Mouse (Mus musculus) forebrain, embryonic 12.5 days (tissue): ENCODE results near the gene Gda. TPM values are rescaled to one million over a fixed set of nuclear protein-coding genes. Genes with fewer than 3 reads are reported as not detected.

Source experiments
- ATAC-seq: fragments of 200-750 bp; cut with Nextera tagmentation; 2 replicates; pipeline ENCODE4 v1.8.0; 2017; ENCODE audit warnings: moderate TSS enrichment; ENCODE audit not compliant: low FRiP score
- H3K27ac ChIP-seq: fragments of 300-500 bp; sonication (generic); 2 replicates; pipeline ENCODE4 v1.5.1; 2016; ENCODE audit warnings: mild to moderate bottlenecking
- H3K27me3 ChIP-seq: fragments of 300-500 bp; sonication (generic); 2 replicates; pipeline ENCODE4 v1.6.1; 2016; ENCODE audit warnings: mild to moderate bottlenecking
- H3K36me3 ChIP-seq: fragments of 300-500 bp; sonication (generic); replicated peaks from 2 replicates; pipeline ENCODE4 v1.6.1; 2016; ENCODE audit warnings: mild to moderate bottlenecking
- H3K4me1 ChIP-seq: fragments of 300-500 bp; sonication (generic); 2 replicates; pipeline ENCODE4 v1.6.1; 2016
- H3K4me2 ChIP-seq: fragments of 300-500 bp; sonication (generic); 2 replicates; pipeline ENCODE4 v1.6.1; 2016; ENCODE audit warnings: mild to moderate bottlenecking, moderate library complexity
- H3K4me3 ChIP-seq: fragments of 300-500 bp; sonication (generic); replicated peaks from 2 replicates; pipeline ENCODE4 v1.5.1; 2016; ENCODE audit warnings: mild to moderate bottlenecking
- H3K9ac ChIP-seq: fragments of 300-500 bp; sonication (generic); 2 replicates; pipeline ENCODE4 v1.6.1; 2016; ENCODE audit warnings: mild to moderate bottlenecking
- H3K9me3 ChIP-seq: fragments of 300-500 bp; sonication (generic); 2 replicates; pipeline ENCODE4 v1.6.1; 2016
- WGBS: fragments of 180-500 bp; shearing (Covaris S2); methylation state at CpG from one replicate; pipeline ENCODE4 v1.1.7; 2016; 5-methylcytosine and 5-hydroxymethylcytosine counted together
- polyA plus RNA-seq: library from polyadenylated mRNA; unstranded; fragments of >200 nt; fragmentation: Nextera tagmentation; extraction: Ambion mirVana; gene quantifications from 2 replicates; pipeline ENCODE4 v1.2.1, GENCODE M21; 2016

Gene Gda
- polyA plus RNA-seq, 1 experiment from 2014 or later, result 0.10 TPM

DNA sequence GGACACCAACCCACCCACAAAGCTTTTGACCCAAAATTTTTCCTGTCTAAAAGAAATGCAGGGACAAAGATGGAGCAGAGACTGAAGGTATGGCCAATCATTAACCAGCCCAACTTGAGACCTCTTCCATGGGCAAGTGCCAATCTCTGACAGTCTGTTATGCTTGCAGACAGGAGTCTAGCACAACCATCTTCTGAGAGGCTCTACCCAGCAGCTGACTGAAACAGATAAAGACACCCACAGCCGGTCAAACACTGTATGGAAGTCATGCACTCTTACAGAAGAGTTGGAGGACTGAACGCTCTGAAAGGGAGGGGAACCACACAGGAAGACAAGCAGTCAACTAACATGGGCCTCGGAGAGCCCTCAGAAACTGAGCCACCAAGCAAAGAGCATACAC is 36.7 kb downstream of the Gda start:
- Histone ChIP-seq H3K4me1 (no peaks in the 10 kb centered on the region), H3K36me3 (no peaks in the 10 kb centered on the region), H3K9me3 (no peaks in the 10 kb centered on the region), H3K9ac (no peak overlapping the region), H3K27ac (no peak overlapping the region), H3K27me3 (no peaks in the 10 kb centered on the region), H3K4me2 (no peak overlapping the region), H3K4me3 (no peak overlapping the region)
- 89% methylated on average over 3 of the region's 3 CpGs for WGBS
- no peak for ATAC-seq

- H3K4me2 ChIP-seq, result no peak overlapping the region
- ATAC-seq, result no peak
- no peaks in the 10 kb centered on the region for H3K9me3 ChIP-seq
- no peaks in the 10 kb centered on the region for H3K4me1 ChIP-seq
- H3K9ac ChIP-seq, result no peak overlapping the region
- no peaks in the 10 kb centered on the region for H3K27me3 ChIP-seq
- H3K36me3 ChIP-seq, result no peaks in the 10 kb centered on the region
- no peak overlapping the region for H3K4me3 ChIP-seq
- WGBS, result 87% methylated on average over 4 of the region's 4 CpGs
- no peak overlapping the region for H3K27ac ChIP-seq
Measured at GRCm38 (mm10) chr19:21433348-21433747, 39.9 kb downstream of the Gda start.

DNA sequence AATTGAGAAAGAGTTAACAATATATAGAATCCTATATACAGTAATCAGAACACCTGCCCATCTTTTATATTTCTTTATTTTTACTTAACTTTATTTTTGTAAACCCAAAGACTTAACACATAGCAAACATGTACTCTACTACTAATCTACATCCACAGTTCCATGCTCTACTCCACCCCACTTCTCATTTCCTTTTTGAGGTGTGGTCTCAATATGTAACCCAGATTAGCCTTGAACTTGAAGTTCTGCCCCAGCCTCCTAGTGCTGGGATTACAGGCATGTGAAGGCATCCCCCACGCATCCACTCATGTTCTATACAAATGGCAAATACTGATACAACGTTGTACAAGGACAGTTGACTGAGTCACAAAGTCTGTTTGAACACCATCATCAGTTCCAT is 40.4 kb downstream of the Gda start:
- Histone ChIP-seq H3K4me1 (no peaks in the 10 kb centered on the region), H3K9ac (no peak overlapping the region), H3K36me3 (no peaks in the 10 kb centered on the region), H3K27me3 (no peaks in the 10 kb centered on the region), H3K9me3 (no peaks in the 10 kb centered on the region), H3K27ac (no peak overlapping the region), H3K4me3 (no peak overlapping the region), H3K4me2 (no peak overlapping the region)
- ATAC-seq, result no peak
- 86% methylated on average over 2 of the region's 2 CpGs for WGBS

DNA sequence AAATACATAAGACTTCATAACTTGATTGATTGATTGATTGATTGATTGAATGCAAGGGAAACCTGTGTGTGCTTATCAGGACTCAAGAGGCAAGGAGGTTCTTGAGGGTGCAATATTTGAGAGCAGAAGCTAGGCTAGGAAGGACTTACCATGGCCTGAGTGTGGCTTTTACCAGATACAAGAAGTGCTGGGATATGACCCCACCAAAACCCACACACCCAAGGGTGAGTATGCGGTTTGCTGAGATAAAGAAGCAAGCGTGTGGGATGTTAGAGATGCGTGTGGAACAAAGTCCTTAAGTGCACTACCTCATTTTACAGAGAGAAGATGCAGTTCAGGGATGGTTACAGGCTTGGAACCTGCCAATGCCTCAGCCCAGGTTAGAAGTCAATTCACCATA is 41.0 kb downstream of the Gda start:
- ATAC-seq, result no peak
- Histone ChIP-seq H3K27me3 (no peaks in the 10 kb centered on the region), H3K9ac (no peak overlapping the region), H3K36me3 (no peaks in the 10 kb centered on the region), H3K9me3 (no peaks in the 10 kb centered on the region), H3K4me2 (no peak overlapping the region), H3K27ac (no peak overlapping the region), H3K4me3 (no peak overlapping the region), H3K4me1 (no peaks in the 10 kb centered on the region)
- WGBS, result 93% methylated on average over 3 of the region's 3 CpGs

GRCm38 (mm10) chr19:21425391-21425790 is 47.9 kb downstream of the Gda start:
- H3K4me3 ChIP-seq, result no peak overlapping the region
- no peaks in the 10 kb centered on the region for H3K27me3 ChIP-seq
- no peak overlapping the region for H3K27ac ChIP-seq
- H3K36me3 ChIP-seq, result no peaks in the 10 kb centered on the region
- H3K9ac ChIP-seq, result no peak overlapping the region
- H3K9me3 ChIP-seq, result no peaks in the 10 kb centered on the region
- no peak overlapping the region for H3K4me2 ChIP-seq
- ATAC-seq, result no peak
- H3K4me1 ChIP-seq, result no peaks in the 10 kb centered on the region
- WGBS, result 96% methylated on average over 4 of the region's 4 CpGs

DNA sequence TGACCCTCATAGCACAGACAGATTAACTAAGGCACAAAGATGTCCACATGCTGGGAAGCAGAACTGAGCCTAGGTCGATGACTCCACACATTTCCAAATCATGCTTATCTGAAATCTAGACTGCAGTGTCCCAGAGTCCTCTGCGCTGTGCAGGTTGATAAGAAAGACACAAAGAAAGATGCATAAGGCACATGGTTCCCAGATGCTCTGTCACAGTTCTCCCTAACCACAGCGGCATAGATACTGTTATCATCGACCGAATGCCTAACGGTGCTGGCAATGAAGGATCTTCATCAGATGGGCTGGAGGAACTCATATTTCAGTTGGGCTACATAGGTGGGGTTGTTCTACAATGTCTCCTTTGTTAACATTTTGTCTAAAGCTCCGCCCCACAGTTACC is 49.5 kb downstream of the Gda start:
- Histone ChIP-seq H3K4me1 (no peaks in the 10 kb centered on the region), H3K9me3 (no peaks in the 10 kb centered on the region), H3K27ac (no peak overlapping the region), H3K27me3 (no peaks in the 10 kb centered on the region), H3K9ac (no peak overlapping the region), H3K36me3 (no peaks in the 10 kb centered on the region), H3K4me3 (no peak overlapping the region), H3K4me2 (no peak overlapping the region)
- ATAC-seq, result no peak
- WGBS, result 91% methylated on average over 7 of the region's 7 CpGs

GRCm38 (mm10) chr19:21418418-21418817 is 54.8 kb downstream of the Gda start:
- 92% methylated on average over 5 of the region's 5 CpGs for WGBS
- Histone ChIP-seq H3K4me2 (no peak overlapping the region), H3K27me3 (no peaks in the 10 kb centered on the region), H3K4me1 (no peaks in the 10 kb centered on the region), H3K4me3 (no peak overlapping the region), H3K36me3 (no peaks in the 10 kb centered on the region), H3K27ac (no peak overlapping the region), H3K9ac (no peak overlapping the region), H3K9me3 (no peaks in the 10 kb centered on the region)
- no peak for ATAC-seq

DNA sequence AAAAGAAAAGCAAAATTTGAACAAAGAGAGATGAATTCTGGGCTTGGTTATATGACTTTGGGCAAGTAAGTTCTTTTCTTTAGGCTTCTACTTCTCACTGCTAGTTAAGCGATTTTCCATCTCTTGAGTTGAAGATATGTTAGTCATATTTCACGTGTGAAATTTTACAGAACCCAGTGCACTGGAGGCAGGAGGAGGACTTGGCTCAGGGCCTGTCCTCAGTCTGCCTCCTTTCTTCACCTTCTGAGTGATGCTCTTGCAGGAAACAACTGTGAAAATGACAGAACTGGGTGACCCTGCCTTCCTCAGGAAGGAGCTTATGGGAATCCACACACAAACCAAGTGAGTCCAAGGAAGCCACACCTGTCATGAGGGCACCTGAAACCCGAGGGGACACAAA is 57.9 kb downstream of the Gda start:
- H3K4me1 ChIP-seq, result no peaks in the 10 kb centered on the region
- WGBS, result 78% methylated on average over 3 of the region's 3 CpGs

GRCm38 (mm10) chr19:21409178-21409577 is 64.1 kb downstream of the Gda start:
- no peaks in the 10 kb centered on the region for H3K9me3 ChIP-seq
- no peak overlapping the region for H3K4me2 ChIP-seq
- no peak for ATAC-seq
- 92% methylated on average over 4 of the region's 4 CpGs for WGBS
- H3K9ac ChIP-seq, result no peak overlapping the region
- no peaks in the 10 kb centered on the region for H3K4me1 ChIP-seq
- no peak overlapping the region for H3K4me3 ChIP-seq
- H3K27ac ChIP-seq, result no peak overlapping the region
- no peaks in the 10 kb centered on the region for H3K36me3 ChIP-seq
- H3K27me3 ChIP-seq, result no peaks in the 10 kb centered on the region

More for the DNA sequence above, 57.9 kb downstream of the Gda start:
- Histone ChIP-seq H3K36me3 (no peaks in the 10 kb centered on the region), H3K9ac (no peak overlapping the region), H3K4me2 (no peak overlapping the region), H3K9me3 (no peaks in the 10 kb centered on the region), H3K4me3 (no peak overlapping the region), H3K27ac (no peak overlapping the region), H3K27me3 (no peaks in the 10 kb centered on the region)
- ATAC-seq, result no peak

- H3K4me2 ChIP-seq, result no peak overlapping the region
- no peak overlapping the region for H3K9ac ChIP-seq
- H3K4me3 ChIP-seq, result no peak overlapping the region
- no peaks in the 10 kb centered on the region for H3K4me1 ChIP-seq
- no peaks in the 10 kb centered on the region for H3K27me3 ChIP-seq
- ATAC-seq, result no peak
- 76% methylated on average over 1 of the region's 1 CpGs for WGBS
- H3K9me3 ChIP-seq, result no peaks in the 10 kb centered on the region
- no peaks in the 10 kb centered on the region for H3K36me3 ChIP-seq
- H3K27ac ChIP-seq, result no peak overlapping the region
Measured at GRCm38 (mm10) chr19:21407363-21407762, 65.9 kb downstream of the Gda start.

DNA sequence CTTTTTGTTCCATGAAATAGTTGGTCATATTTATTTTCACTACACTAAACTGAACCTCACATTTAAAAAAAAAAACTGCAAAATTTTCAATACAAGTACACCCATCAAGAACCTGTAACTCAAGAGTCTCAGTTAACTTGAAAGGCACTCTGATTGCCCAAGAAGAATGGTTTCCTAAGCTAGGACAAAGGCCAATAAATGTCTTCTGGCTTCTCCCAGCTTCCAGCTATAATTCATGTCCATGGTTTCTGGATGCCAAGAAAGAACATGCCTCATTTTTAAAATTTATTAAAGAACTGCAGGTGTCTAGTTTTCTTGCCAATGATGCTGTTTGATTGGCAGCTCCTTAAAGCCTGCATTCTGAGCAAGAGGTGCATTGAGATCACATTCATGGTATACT is 75.3 kb downstream of the Gda start:
- Histone ChIP-seq H3K9ac (no peak overlapping the region), H3K27ac (no peak overlapping the region), H3K27me3 (no peaks in the 10 kb centered on the region), H3K4me1 (no peaks in the 10 kb centered on the region), H3K36me3 (no peaks in the 10 kb centered on the region), H3K9me3 (no peaks in the 10 kb centered on the region), H3K4me3 (no peak overlapping the region), H3K4me2 (no peak overlapping the region)
- ATAC-seq, result no peak

GRCm38 (mm10) chr19:21396364-21396763 is 76.9 kb downstream of the Gda start:
- no peaks in the 10 kb centered on the region for H3K4me1 ChIP-seq
- H3K4me2 ChIP-seq, result no peak overlapping the region
- no peaks in the 10 kb centered on the region for H3K27me3 ChIP-seq
- H3K9me3 ChIP-seq, result no peaks in the 10 kb centered on the region
- no peak overlapping the region for H3K4me3 ChIP-seq
- 92% methylated on average over 7 of the region's 7 CpGs for WGBS
- no peak overlapping the region for H3K9ac ChIP-seq
- H3K36me3 ChIP-seq, result no peaks in the 10 kb centered on the region
- no peak overlapping the region for H3K27ac ChIP-seq
- ATAC-seq, result no peak

DNA sequence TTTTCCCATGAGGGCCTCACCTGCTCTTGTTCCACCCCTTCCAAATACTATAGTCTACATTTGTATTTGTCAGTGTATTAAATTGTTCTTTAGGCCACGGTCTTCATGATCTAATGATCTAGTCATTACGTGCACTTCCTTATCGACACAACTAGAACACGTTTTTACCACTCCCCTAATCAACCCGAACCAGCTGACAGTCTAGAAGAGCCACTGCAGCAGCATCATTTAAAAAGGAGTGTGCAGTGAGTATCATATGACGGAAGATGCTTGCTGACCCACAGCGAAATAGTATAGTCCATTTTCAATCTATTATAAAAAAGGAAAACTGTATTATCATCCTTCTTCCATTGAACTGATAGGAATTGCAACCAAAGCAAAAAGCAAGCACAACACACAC is 82.3 kb downstream of the Gda start:
- H3K4me1 ChIP-seq, result no peaks in the 10 kb centered on the region
- WGBS, result 92% methylated on average over 7 of the region's 7 CpGs
- ATAC-seq, result no peak
- no peaks in the 10 kb centered on the region for H3K27me3 ChIP-seq
- no peaks in the 10 kb centered on the region for H3K9me3 ChIP-seq
- no peak overlapping the region for H3K4me3 ChIP-seq
- no peak overlapping the region for H3K4me2 ChIP-seq
- H3K27ac ChIP-seq, result no peak overlapping the region
- H3K9ac ChIP-seq, result no peak overlapping the region
- no peaks in the 10 kb centered on the region for H3K36me3 ChIP-seq

- H3K4me1 ChIP-seq, result no peaks in the 10 kb centered on the region
- no peaks in the 10 kb centered on the region for H3K9me3 ChIP-seq
- H3K4me3 ChIP-seq, result no peak overlapping the region
- ATAC-seq, result no peak
- no peaks in the 10 kb centered on the region for H3K36me3 ChIP-seq
- no peak overlapping the region for H3K9ac ChIP-seq
- no peaks in the 10 kb centered on the region for H3K27me3 ChIP-seq
- no peak overlapping the region for H3K27ac ChIP-seq
- no peak overlapping the region for H3K4me2 ChIP-seq
- 80% methylated on average over 2 of the region's 2 CpGs for WGBS
Measured at GRCm38 (mm10) chr19:21386842-21387241, 86.4 kb downstream of the Gda start.
